Mouse (Mus musculus): ENCODE measurements at regions not wholly inside any gene's neighbourhood (a gene's known extent, or its start where the extent isn't known, plus 50 kb on each side); places are given as distances from the start of the nearest gene placed in this dataset.

GRCm38 (mm10) chr12:70622019-70622418, 169.1 kb downstream of the Tmx1 start:
- TF ChIP-seq CTCF (IDR thresholded peaks at IDR 0.05) (no peak), POLR2A (IDR thresholded peaks at IDR 0.05; ENCODE audit: insufficient read depth, low read depth, low read length) (no peak), EP300 (IDR thresholded peaks at IDR 0.05; ENCODE audit: insufficient read depth, low read depth, low read length) (no peak)
- peaks cover 5% of the 10 kb centered on the region for H3K4me1 ChIP-seq (ENCODE audit: control insufficient read depth, insufficient read depth, low read length)
- 72% methylated on average over 4 of the region's 4 CpGs for WGBS
- intact Hi-C loops (cut with DNase I): no loop called here
- no peak overlapping the region for H3K9ac ChIP-seq (ENCODE audit: low read depth, low read length)
- H3K27me3 ChIP-seq (ENCODE audit: control insufficient read depth, insufficient read depth, low read length): no peaks in the 10 kb centered on the region
- H3K36me3 ChIP-seq (ENCODE audit: control insufficient read depth, insufficient read depth, low read length): no peaks in the 10 kb centered on the region
- H3K4me3 ChIP-seq: no peak overlapping the region
- DNase-seq: no peak
- no peak overlapping the region for H3K27ac ChIP-seq
- H3K79me2 ChIP-seq (replicated peaks; ENCODE audit: control insufficient read depth, insufficient read depth, low read length): no peaks in the 10 kb centered on the region

DNA sequence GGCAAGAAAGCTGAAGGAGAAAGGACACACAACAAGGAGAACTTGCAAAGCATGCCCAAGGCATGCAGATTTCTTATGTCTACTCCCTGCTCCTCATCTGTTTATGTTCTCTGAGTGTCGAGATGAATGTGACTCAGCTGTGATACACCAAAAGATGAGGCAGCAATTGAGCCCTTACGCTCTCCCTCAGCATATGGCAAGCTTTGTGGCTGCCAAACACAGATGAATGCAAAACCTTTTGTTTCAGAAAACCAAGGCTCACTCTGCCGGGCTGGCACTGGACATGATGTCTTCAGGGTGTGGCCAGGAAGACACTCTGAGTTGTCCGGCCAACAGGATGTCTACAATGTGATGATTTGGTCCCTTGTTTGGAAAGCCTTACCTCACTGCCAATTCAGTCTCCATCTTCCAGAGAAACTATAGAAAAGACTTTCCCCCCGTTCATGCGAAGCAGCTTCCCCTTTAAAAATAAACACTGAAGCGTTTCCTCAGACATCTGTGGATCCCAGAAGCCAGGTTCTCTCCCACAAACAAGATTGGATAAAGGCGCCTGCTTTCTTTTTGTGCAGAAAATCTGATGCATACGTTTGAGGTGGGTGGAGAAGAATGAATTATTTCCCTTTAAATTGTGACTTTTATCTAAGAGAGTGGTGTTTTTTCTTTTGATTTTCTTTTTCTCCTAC, 171.5 kb downstream of the Tmx1 start:
- no peak for TF ChIP-seq EP300 (IDR thresholded peaks at IDR 0.05; ENCODE audit: insufficient read depth, low read depth, low read length)
- no peak for TF ChIP-seq POLR2A (IDR thresholded peaks at IDR 0.05; ENCODE audit: insufficient read depth, low read depth, low read length)
- no peak for TF ChIP-seq CTCF (IDR thresholded peaks at IDR 0.05)
- Histone ChIP-seq H3K79me2 (replicated peaks; ENCODE audit: control insufficient read depth, insufficient read depth, low read length) (no peaks in the 10 kb centered on the region), H3K36me3 (ENCODE audit: control insufficient read depth, insufficient read depth, low read length) (no peaks in the 10 kb centered on the region), H3K27me3 (ENCODE audit: control insufficient read depth, insufficient read depth, low read length) (no peaks in the 10 kb centered on the region), H3K9ac (ENCODE audit: low read depth, low read length) (no peak overlapping the region), H3K4me1 (ENCODE audit: control insufficient read depth, insufficient read depth, low read length) (peaks cover 5% of the 10 kb centered on the region), H3K27ac (no peak overlapping the region), H3K4me3 (no peak overlapping the region)
- WGBS: 47% methylated on average over 9 of the region's 9 CpGs
- DNase-seq: no peak
- intact Hi-C loops (cut with DNase I): no loop called here

GRCm38 (mm10) chr12:70627638-70628037, 174.7 kb downstream of the Tmx1 start:
- TF ChIP-seq POLR2A (IDR thresholded peaks at IDR 0.05; ENCODE audit: insufficient read depth, low read depth, low read length) (no peak), CTCF (IDR thresholded peaks at IDR 0.05) (no peak), EP300 (IDR thresholded peaks at IDR 0.05; ENCODE audit: insufficient read depth, low read depth, low read length) (no peak)
- intact Hi-C loops (cut with DNase I): no loop called here
- H3K4me1 ChIP-seq (ENCODE audit: control insufficient read depth, insufficient read depth, low read length): peaks cover 5% of the 10 kb centered on the region
- 71% methylated on average over 7 of the region's 7 CpGs for WGBS
- no peaks in the 10 kb centered on the region for H3K79me2 ChIP-seq (replicated peaks; ENCODE audit: control insufficient read depth, insufficient read depth, low read length)
- no peaks in the 10 kb centered on the region for H3K27me3 ChIP-seq (ENCODE audit: control insufficient read depth, insufficient read depth, low read length)
- no peak overlapping the region for H3K9ac ChIP-seq (ENCODE audit: low read depth, low read length)
- no peak overlapping the region for H3K4me3 ChIP-seq
- DNase-seq: no peak
- H3K27ac ChIP-seq: no peak overlapping the region
- H3K36me3 ChIP-seq (ENCODE audit: control insufficient read depth, insufficient read depth, low read length): no peaks in the 10 kb centered on the region

- H3K4me3 ChIP-seq: no peak overlapping the region
- 55% methylated on average over 21 of the region's 21 CpGs for WGBS
- no peak for TF ChIP-seq CTCF (IDR thresholded peaks at IDR 0.05)
- no peak for TF ChIP-seq POLR2A (IDR thresholded peaks at IDR 0.05; ENCODE audit: insufficient read depth, low read depth, low read length)
- TF ChIP-seq EP300 (IDR thresholded peaks at IDR 0.05; ENCODE audit: insufficient read depth, low read depth, low read length): no peak
- no peaks in the 10 kb centered on the region for H3K27me3 ChIP-seq (ENCODE audit: control insufficient read depth, insufficient read depth, low read length)
- no peaks in the 10 kb centered on the region for H3K79me2 ChIP-seq (replicated peaks; ENCODE audit: control insufficient read depth, insufficient read depth, low read length)
- H3K36me3 ChIP-seq (ENCODE audit: control insufficient read depth, insufficient read depth, low read length): no peaks in the 10 kb centered on the region
- H3K9ac ChIP-seq (ENCODE audit: low read depth, low read length): no peak overlapping the region
- intact Hi-C loops (cut with DNase I): no loop called here
- no peak for DNase-seq
- no peak overlapping the region for H3K27ac ChIP-seq
- H3K4me1 ChIP-seq (ENCODE audit: control insufficient read depth, insufficient read depth, low read length): peaks cover 5% of the 10 kb centered on the region
These were observed 175.8 kb downstream of the Tmx1 start for GRCm38 (mm10) chr12:70628384-70629365.

DNA sequence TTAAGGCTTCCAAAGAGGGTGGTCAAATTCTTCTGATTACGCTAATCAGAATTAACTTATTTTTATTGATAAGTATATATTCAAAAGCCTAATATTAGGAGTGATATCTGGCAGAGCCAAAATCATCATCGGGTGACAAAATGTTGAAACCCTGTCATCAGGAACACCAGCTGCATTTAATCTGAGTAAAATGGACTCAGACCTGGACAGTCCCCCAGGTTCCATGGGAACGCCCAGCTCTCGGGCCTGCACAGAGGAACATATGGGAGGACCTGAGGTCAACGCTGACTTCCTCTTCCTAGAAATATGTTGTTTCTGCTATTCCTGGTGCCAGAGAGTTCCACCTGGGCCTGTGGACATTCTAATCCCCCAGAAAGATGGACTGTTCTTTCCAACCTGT, 176.5 kb downstream of the Tmx1 start:
- H3K79me2 ChIP-seq (replicated peaks; ENCODE audit: control insufficient read depth, insufficient read depth, low read length): no peaks in the 10 kb centered on the region
- H3K27ac ChIP-seq: no peak overlapping the region
- H3K4me3 ChIP-seq: no peak overlapping the region
- DNase-seq: no peak
- peaks cover 3% of the 10 kb centered on the region for H3K4me1 ChIP-seq (ENCODE audit: control insufficient read depth, insufficient read depth, low read length)
- TF ChIP-seq POLR2A (IDR thresholded peaks at IDR 0.05; ENCODE audit: insufficient read depth, low read depth, low read length): no peak
- TF ChIP-seq EP300 (IDR thresholded peaks at IDR 0.05; ENCODE audit: insufficient read depth, low read depth, low read length): no peak
- no peak for TF ChIP-seq CTCF (IDR thresholded peaks at IDR 0.05)
- no peak overlapping the region for H3K9ac ChIP-seq (ENCODE audit: low read depth, low read length)
- H3K36me3 ChIP-seq (ENCODE audit: control insufficient read depth, insufficient read depth, low read length): no peaks in the 10 kb centered on the region
- WGBS: 64% methylated on average over 5 of the region's 5 CpGs
- no peaks in the 10 kb centered on the region for H3K27me3 ChIP-seq (ENCODE audit: control insufficient read depth, insufficient read depth, low read length)
- intact Hi-C loops (cut with DNase I): no loop called here

DNA sequence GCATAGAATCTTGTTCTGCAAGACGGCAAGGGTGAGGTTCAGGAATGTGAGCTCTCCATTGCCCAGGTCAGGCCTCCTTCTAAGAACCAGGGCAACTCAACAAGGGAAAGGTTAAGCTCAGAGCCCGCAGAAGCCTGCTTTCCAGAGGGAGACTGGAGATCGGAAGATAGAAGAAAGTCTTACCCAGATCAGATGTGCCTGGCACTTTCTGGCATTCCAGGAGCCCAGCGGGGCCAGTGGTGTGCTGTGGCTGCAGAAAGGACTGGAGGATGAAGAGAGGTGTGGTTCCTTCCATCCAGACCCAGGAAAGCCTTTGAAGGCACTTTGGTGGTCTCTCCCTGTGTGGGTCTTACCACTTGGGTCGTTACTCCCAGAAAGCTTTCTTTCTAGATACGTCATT, 178.4 kb downstream of the Tmx1 start:
- DNase-seq: no peak
- intact Hi-C loops (cut with DNase I): no loop called here
- H3K27me3 ChIP-seq (ENCODE audit: control insufficient read depth, insufficient read depth, low read length): no peaks in the 10 kb centered on the region
- no peak for TF ChIP-seq EP300 (IDR thresholded peaks at IDR 0.05; ENCODE audit: insufficient read depth, low read depth, low read length)
- no peak for TF ChIP-seq POLR2A (IDR thresholded peaks at IDR 0.05; ENCODE audit: insufficient read depth, low read depth, low read length)
- no peak for TF ChIP-seq CTCF (IDR thresholded peaks at IDR 0.05)
- H3K4me3 ChIP-seq: no peak overlapping the region
- no peaks in the 10 kb centered on the region; the same call in 1 of the 2 replicates for H3K4me1 ChIP-seq (ENCODE audit: control insufficient read depth, insufficient read depth, low read length)
- no peak overlapping the region for H3K9ac ChIP-seq (ENCODE audit: low read depth, low read length)
- H3K27ac ChIP-seq: no peak overlapping the region
- no peaks in the 10 kb centered on the region for H3K36me3 ChIP-seq (ENCODE audit: control insufficient read depth, insufficient read depth, low read length)
- WGBS: 89% methylated on average over 6 of the region's 6 CpGs
- no peaks in the 10 kb centered on the region for H3K79me2 ChIP-seq (replicated peaks; ENCODE audit: control insufficient read depth, insufficient read depth, low read length)

Data from heart, adult 2 months (tissue).